Mouse (Mus musculus): Measurements from ENCODE around the gene Palm2.

DNA sequence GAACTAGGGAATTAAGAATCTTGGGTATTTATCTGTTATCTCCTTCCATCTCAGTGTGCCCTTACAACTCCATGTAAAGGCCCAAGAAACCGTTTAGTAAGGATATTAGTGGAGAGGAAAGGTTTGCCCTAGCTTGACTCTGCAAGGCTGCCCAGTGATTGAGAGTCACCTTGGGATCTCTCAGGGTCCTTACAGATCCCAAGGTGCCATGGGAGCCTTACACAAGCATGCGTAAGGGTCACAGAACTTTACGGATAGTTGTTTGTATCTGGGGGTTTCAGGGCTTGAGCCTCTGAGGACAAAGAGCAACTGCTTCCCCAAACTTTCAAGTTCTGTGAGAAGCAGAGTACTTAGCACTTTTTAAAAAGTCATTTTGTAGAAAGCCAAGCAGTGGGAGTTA lies 140.1 kb downstream of the Palm2 start:
- TF ChIP-seq FLI1 (IDR thresholded peaks at IDR 0.05; ENCODE audit: low read length) (no peak), GATA1 (IDR thresholded peaks at IDR 0.05; ENCODE audit: borderline replicate concordance, low read length) (no peak)
